Mouse (Mus musculus): ENCODE results near the gene Dlg5. TPM values are rescaled to one million over a fixed set of nuclear protein-coding genes. Genes with fewer than 3 reads are reported as not detected.

Dlg5 gene
- polyA plus RNA-seq, 1 experiment from 2014 or later, result 0.97 TPM

DNA sequence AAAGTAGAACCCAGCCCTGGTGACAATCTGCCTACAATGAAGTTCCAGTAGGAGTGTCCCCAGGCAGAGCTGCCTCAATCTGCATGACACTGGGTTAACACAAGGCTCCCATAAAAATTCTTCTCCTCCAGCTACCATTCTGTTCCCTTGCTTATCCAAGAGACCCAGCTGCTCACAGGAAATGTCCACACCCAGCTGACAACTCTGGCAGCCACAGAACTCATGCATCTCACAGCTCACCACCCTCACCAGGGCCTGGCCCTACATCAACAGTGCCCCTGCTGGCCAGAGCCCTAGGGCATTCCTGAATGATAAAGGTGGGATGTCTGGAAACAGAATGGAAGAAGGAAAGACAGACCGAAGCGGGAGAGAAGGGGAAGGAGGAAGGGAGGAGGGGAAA is 96.8 kb downstream of the Dlg5 start:
- Histone ChIP-seq H3K9ac (no peak overlapping the region), H3K9me3 (replicated peaks) (no peaks in the 10 kb centered on the region), H3K4me1 (replicated peaks) (peaks cover 26% of the 10 kb centered on the region), H3K36me3 (replicated peaks) (no peaks in the 10 kb centered on the region), H3K27ac (replicated peaks) (no peak overlapping the region), H3K27me3 (no peaks in the 10 kb centered on the region), H3K4me3 (replicated peaks) (no peak overlapping the region), H3K4me2 (no peak overlapping the region)
- peak; percentile 76 for ATAC-seq (ENCODE audit: insufficient read depth)
- WGBS (ENCODE audit: insufficient replicate concordance), result 72% methylated on average over 2 of the region's 2 CpGs

DNA sequence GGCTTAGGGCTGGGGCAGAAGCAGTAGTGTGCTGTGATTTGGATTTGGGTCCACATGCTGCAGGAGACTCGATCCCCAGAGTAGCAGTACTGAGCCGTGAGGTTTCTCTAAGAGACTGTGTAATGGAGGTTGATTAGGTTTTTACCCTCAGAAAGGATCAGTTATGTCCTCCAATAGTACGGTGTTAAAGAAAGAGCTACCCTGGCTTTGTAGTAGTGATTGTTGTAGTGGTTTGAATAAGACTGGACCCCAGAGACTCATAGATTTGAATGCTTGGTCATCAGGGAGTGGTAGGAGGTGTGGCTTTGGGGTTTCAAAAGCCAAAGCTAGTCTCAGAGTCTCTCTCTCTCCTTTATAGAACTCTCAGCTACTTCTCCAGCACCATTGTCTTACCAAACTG is 100.9 kb downstream of the Dlg5 start:
- Histone ChIP-seq H3K9me3 (replicated peaks) (no peaks in the 10 kb centered on the region), H3K4me3 (replicated peaks) (no peak overlapping the region), H3K9ac (no peak overlapping the region), H3K4me1 (replicated peaks) (peaks cover 66% of the 10 kb centered on the region), H3K36me3 (replicated peaks) (no peaks in the 10 kb centered on the region), H3K27ac (replicated peaks) (no peak overlapping the region), H3K4me2 (no peak overlapping the region), H3K27me3 (no peaks in the 10 kb centered on the region)
- no peak for ATAC-seq (ENCODE audit: insufficient read depth)
- WGBS (ENCODE audit: insufficient replicate concordance), result 79% methylated on average over 3 of the region's 3 CpGs

DNA sequence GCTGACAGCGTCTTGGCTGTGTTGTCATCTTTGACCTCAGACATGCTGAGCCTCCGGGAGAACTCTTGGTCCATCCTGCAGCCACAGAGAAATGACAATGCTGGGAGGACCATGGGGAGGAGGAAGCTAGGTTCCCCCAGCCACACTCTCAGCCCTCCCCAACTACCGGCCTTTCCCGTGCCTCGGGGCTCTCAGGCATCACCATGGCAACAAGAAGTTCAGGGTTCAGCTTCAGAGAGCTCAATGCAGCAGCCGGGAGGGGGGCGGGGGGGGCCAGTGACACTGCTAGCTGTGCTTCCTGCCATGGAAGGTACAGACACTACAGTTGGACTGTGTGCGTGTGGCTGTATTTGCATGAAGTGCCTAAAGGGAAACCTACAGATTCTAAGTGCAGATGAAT is 101.3 kb downstream of the Dlg5 start:
- H3K4me2 ChIP-seq, result no peak overlapping the region
- no peaks in the 10 kb centered on the region for H3K27me3 ChIP-seq
- H3K9me3 ChIP-seq (replicated peaks), result no peaks in the 10 kb centered on the region
- H3K9ac ChIP-seq, result no peak overlapping the region
- H3K36me3 ChIP-seq (replicated peaks), result no peaks in the 10 kb centered on the region
- H3K4me1 ChIP-seq (replicated peaks), result peaks cover 69% of the 10 kb centered on the region
- no peak overlapping the region for H3K27ac ChIP-seq (replicated peaks)
- WGBS (ENCODE audit: insufficient replicate concordance), result 53% methylated on average over 8 of the region's 8 CpGs
- H3K4me3 ChIP-seq (replicated peaks), result no peak overlapping the region
- ATAC-seq (ENCODE audit: insufficient read depth), result no peak

DNA sequence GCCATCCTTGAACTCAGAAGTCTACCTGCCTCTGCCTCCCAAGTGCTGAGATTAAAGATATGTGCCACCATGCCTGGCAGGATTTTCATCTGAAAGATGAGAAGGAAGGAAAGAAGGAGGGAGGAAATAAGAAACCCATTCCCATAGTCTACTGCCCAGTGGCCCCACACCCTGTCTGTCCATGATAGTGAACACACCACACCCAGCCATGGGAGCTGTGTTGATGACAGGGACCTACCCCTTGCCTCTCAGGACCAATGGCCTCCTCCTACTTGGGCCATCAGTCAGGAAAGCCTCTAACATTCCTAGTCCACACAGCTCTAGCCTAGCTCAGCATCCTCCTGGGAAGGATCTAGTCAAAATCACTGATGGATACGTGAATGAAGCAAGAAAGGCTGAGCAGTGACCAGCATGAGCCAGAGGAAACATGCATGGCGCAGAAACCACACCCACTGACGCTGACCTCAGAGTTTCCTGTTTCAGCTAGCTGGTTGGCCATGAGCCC is 102.7 kb downstream of the Dlg5 start:
- Histone ChIP-seq H3K27ac (replicated peaks) (peak overlapping the region; percentile 80), H3K9me3 (replicated peaks) (no peaks in the 10 kb centered on the region), H3K36me3 (replicated peaks) (no peaks in the 10 kb centered on the region), H3K4me3 (replicated peaks) (no peak overlapping the region), H3K4me1 (replicated peaks) (peaks cover 64% of the 10 kb centered on the region), H3K9ac (no peak overlapping the region), H3K27me3 (no peaks in the 10 kb centered on the region), H3K4me2 (peak overlapping the region; percentile 45)
- 47% methylated on average over 3 of the region's 3 CpGs for whole genome bisulfite sequencing (ENCODE audit: insufficient replicate concordance)
- ATAC-seq (ENCODE audit: insufficient read depth), result peak; percentile 78

DNA sequence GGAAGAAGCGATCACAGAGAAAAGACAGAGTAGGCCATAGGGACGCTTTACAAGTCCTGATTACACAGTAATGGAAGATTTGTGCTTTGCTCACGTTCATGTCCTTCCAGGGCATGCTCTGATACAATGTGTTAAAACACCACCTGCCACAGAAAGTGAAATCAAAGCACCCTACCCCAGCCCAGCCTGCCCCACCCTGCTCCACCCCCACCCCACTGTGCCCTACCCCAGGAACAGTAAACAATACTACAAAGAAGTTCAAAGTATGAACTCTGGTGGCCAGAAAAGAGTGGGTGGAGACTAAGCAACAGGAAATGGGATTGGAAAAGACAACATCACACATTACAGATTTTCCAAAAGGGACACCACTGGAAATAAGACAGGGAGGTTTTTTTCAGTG is 104.0 kb downstream of the Dlg5 start:
- 76% methylated on average over 3 of the region's 3 CpGs for WGBS (ENCODE audit: insufficient replicate concordance)
- Histone ChIP-seq H3K4me3 (replicated peaks) (no peak overlapping the region), H3K4me1 (replicated peaks) (peaks cover 64% of the 10 kb centered on the region), H3K9me3 (replicated peaks) (no peaks in the 10 kb centered on the region), H3K9ac (no peak overlapping the region), H3K36me3 (replicated peaks) (no peaks in the 10 kb centered on the region), H3K27me3 (no peaks in the 10 kb centered on the region), H3K27ac (replicated peaks) (peak overlapping the region; percentile 80), H3K4me2 (no peak overlapping the region)
- no peak for ATAC-seq (ENCODE audit: insufficient read depth)

DNA sequence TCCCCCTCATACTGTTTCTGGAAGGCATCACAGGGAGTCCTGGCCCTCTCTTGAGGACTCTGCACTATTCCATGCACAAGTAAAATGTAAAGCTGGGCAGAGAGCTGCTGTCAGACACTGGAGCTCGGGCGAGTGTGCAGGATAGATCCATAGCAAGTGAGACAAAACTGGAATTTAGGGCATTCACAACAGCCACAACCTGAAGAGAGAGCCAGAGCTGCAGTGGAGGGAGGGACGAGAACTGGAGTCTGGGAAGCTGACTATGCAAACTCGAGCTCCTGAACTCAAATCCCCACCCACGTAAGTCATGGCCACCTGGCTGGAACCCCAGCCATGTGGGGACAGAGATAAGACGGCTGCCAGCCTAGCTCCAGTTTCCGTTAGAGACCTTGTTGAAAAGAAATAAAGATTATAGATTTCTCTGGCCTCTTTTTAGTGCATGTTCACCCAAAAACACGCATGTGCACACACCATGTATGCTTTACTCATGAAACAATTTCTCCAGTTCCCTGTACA is 105.4 kb downstream of the Dlg5 start:
- peak overlapping the region; percentile 52 for H3K4me2 ChIP-seq
- peak; percentile 75 for ATAC-seq (ENCODE audit: insufficient read depth)
- H3K27me3 ChIP-seq, result no peaks in the 10 kb centered on the region
- H3K36me3 ChIP-seq (replicated peaks), result no peaks in the 10 kb centered on the region
- H3K4me1 ChIP-seq (replicated peaks), result peaks cover 64% of the 10 kb centered on the region
- 20% methylated on average over 8 of the region's 8 CpGs for WGBS (ENCODE audit: insufficient replicate concordance)
- H3K4me3 ChIP-seq (replicated peaks), result no peak overlapping the region
- peak overlapping the region; percentile 80 for H3K27ac ChIP-seq (replicated peaks)
- no peaks in the 10 kb centered on the region for H3K9me3 ChIP-seq (replicated peaks)
- peak overlapping the region; percentile 23; the same call in 1 of the 2 replicates for H3K9ac ChIP-seq

DNA sequence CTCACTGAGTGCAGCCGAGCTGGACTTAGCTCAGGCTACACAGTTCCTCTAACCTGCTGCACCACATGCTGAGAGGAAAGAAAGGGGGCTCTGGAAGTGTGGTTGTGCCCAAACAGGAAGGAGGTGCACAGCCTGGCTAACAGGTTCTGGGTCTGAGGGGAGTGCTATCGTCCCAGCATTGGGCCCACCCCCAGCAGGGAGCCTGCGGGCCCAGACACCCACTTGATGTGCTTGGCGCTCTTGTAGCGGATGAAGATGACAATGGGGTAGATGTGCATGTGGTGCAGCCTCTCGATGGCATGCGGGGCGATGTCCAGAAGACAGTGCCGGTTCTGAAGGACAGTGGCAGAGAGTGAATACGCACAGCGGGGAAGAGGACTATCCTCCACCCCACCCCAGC is 108.8 kb downstream of the Dlg5 start:
- Histone ChIP-seq H3K9me3 (replicated peaks) (no peaks in the 10 kb centered on the region), H3K4me3 (replicated peaks) (no peak overlapping the region), H3K36me3 (replicated peaks) (no peaks in the 10 kb centered on the region), H3K4me2 (no peak overlapping the region), H3K9ac (no peak overlapping the region), H3K27ac (replicated peaks) (no peak overlapping the region), H3K27me3 (no peaks in the 10 kb centered on the region), H3K4me1 (replicated peaks) (peaks cover 33% of the 10 kb centered on the region)
- 75% methylated on average over 11 of the region's 11 CpGs for WGBS (ENCODE audit: insufficient replicate concordance)
- no peak for ATAC-seq (ENCODE audit: insufficient read depth)

DNA sequence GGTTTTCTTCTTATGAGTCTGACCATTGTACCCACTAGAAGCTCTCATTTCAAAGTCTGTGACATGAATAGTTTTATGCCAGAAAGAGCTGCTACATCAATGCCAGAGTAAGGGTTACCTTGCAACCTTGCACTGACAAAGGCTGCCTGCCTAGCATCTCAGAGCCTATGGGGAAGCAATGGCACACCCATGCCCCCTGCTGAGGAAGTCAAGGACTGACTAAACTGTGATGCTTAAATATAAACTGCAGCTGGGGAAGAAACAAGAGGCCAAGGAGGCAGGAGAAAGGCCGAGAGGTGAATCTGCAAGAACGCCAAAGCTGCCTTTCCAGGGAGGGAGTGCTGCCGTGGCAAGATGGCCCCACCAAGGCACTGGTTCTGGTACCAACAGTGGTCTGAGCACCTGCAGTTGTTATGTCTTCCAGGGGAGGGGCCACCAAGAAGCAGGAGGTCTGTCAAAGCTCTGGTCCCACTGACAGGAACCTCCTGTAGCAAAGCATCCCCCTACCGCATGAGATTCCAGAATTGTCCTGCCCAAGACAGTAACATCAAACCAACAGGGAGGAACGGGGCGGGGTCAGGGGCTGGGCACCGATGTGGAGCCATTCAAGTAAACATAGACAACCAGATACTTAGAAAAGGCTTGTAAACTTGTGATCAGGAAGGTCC is 111.0 kb downstream of the Dlg5 start:
- Histone ChIP-seq H3K27ac (replicated peaks) (no peak overlapping the region), H3K27me3 (no peaks in the 10 kb centered on the region), H3K9ac (no peak overlapping the region), H3K4me3 (replicated peaks) (no peak overlapping the region), H3K36me3 (replicated peaks) (no peaks in the 10 kb centered on the region), H3K4me1 (replicated peaks) (peaks cover 11% of the 10 kb centered on the region), H3K9me3 (replicated peaks) (no peaks in the 10 kb centered on the region), H3K4me2 (no peak overlapping the region)
- 62% methylated on average over 7 of the region's 7 CpGs for WGBS (ENCODE audit: insufficient replicate concordance)
- ATAC-seq (ENCODE audit: insufficient read depth), result no peak

DNA sequence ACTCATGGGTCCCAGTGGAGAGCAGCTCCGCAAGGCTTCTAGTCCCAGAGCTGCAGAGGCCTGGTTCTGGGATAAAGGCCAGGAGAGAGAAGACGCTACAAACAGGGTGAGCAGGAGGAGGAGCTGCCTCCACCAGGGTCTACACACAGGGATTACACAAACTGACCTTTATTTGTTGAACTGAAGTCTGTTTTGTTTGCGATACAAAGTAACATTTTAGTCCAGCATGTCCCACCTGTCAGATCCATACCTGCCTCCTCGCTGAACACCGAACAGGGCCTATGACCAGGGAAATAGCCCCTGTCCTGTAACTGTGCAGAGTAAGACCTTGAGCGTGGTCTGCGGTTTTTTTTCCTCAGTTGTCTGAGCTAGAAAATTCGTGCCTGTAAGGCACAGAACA is 111.9 kb downstream of the Dlg5 start:
- Histone ChIP-seq H3K9ac (no peak overlapping the region), H3K4me2 (no peak overlapping the region), H3K36me3 (replicated peaks) (no peaks in the 10 kb centered on the region), H3K9me3 (replicated peaks) (no peaks in the 10 kb centered on the region), H3K4me3 (replicated peaks) (no peak overlapping the region), H3K27me3 (no peaks in the 10 kb centered on the region), H3K27ac (replicated peaks) (no peak overlapping the region), H3K4me1 (replicated peaks) (peaks cover 2% of the 10 kb centered on the region; the same call in 1 of the 2 replicates)
- WGBS (ENCODE audit: insufficient replicate concordance), result 67% methylated on average over 8 of the region's 8 CpGs
- ATAC-seq (ENCODE audit: insufficient read depth), result no peak

DNA sequence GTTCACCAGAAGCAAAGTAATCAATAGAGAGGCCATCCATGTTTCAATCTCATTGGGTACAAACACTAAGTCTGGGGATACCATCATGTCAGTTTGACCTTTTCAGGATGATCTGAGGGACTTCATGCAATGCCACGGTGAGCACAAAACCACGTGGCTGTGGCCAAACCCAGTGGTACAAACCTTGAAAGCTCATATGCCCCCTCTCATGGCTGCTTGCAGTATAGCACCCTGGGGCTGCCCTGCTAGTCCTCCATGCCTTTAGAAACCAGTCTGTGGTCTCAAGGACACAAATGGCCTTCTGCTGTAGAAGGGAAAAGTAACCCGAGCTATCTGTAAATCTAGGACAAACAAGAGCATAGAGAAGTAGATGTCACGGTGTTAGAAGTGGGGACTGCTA is 113.6 kb downstream of the Dlg5 start:
- Histone ChIP-seq H3K27me3 (no peaks in the 10 kb centered on the region), H3K9ac (no peak overlapping the region)

DNA sequence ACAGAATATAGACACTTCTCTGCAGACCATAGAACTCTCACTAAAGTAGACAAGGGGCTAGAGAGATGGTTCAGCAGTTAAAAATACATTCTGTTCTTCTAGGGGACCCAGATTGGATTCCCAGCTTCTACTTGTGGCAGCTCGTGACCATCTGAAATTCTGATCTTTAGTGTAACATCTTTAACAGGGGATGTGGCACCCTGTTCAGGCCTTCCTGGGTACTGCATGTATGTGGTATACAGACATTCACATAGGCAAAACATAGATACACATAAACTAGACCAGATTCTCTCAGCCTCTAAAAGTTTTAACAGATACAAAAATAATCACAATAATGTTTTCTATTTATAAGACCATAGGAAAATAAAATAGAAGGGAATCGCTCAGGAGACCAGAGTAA is 120.7 kb downstream of the Dlg5 start:
- Histone ChIP-seq H3K27me3 (no peaks in the 10 kb centered on the region), H3K4me2 (no peak overlapping the region), H3K4me3 (replicated peaks) (no peak overlapping the region), H3K36me3 (replicated peaks) (no peaks in the 10 kb centered on the region), H3K9me3 (replicated peaks) (no peaks in the 10 kb centered on the region), H3K4me1 (replicated peaks) (no peaks in the 10 kb centered on the region), H3K9ac (no peak overlapping the region), H3K27ac (replicated peaks) (no peak overlapping the region)
- no peak for ATAC-seq (ENCODE audit: insufficient read depth)
- 55% methylated on average over 2 of the region's 2 CpGs for WGBS (ENCODE audit: insufficient replicate concordance)

More for the DNA sequence above, 113.6 kb downstream of the Dlg5 start:
- Histone ChIP-seq H3K27ac (replicated peaks) (no peak overlapping the region), H3K9me3 (replicated peaks) (no peaks in the 10 kb centered on the region), H3K4me3 (replicated peaks) (no peak overlapping the region), H3K4me2 (no peak overlapping the region), H3K36me3 (replicated peaks) (no peaks in the 10 kb centered on the region), H3K4me1 (replicated peaks) (no peaks in the 10 kb centered on the region)
- no peak for ATAC-seq (ENCODE audit: insufficient read depth)
- 24% methylated on average over 4 of the region's 4 CpGs for WGBS (ENCODE audit: insufficient replicate concordance)

DNA sequence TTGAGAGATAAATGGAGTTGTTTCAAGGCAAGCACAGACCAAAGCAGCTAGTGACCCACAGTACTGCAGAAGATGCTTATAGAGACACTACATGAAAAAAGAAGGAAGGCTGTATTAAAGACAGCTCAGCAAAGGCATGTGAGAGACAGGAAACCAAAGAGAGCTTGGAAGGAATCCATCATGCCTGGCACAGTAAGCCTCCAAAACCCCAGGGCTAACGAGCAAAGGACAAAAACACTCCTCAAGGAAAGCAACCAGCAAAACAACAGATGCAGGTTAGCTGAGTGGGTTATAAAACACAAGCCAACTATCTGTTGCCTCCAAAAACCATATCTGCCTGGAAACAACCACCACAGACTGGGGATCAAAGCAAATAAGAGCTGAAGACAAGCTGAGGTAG is 121.5 kb downstream of the Dlg5 start:
- no peak for ATAC-seq (ENCODE audit: insufficient read depth)
- 34% methylated on average over 1 of the region's 1 CpGs for WGBS (ENCODE audit: insufficient replicate concordance)

More for the DNA sequence above, 121.5 kb downstream of the Dlg5 start:
- Histone ChIP-seq H3K9ac (no peak overlapping the region), H3K4me2 (no peak overlapping the region), H3K36me3 (replicated peaks) (no peaks in the 10 kb centered on the region), H3K27me3 (no peaks in the 10 kb centered on the region), H3K9me3 (replicated peaks) (no peaks in the 10 kb centered on the region), H3K27ac (replicated peaks) (no peak overlapping the region), H3K4me1 (replicated peaks) (no peaks in the 10 kb centered on the region), H3K4me3 (replicated peaks) (no peak overlapping the region)

Data from liver, embryonic 15.5 days (tissue).